Mouse (Mus musculus) megakaryocyte, embryonic 14.5 days (primary cell): ENCODE measurements around the gene Grik2.

Experiments used
- FLI1 ChIP-seq: IDR thresholded peaks from 2 replicates; pipeline ENCODE4 v1.6.1; 2012; ENCODE audit warnings: low read length, inconsistent platforms, mixed read lengths
- GATA1 ChIP-seq: IDR thresholded peaks from 3 replicates; pipeline ENCODE4 v1.6.1; 2012; ENCODE audit warnings: mixed read lengths, low read length, inconsistent platforms, borderline replicate concordance

GRCm38 (mm10) chr10:49219631-49220030 is 568.9 kb downstream of the Grik2 start:
- TF ChIP-seq GATA1 = no peak
- TF ChIP-seq FLI1 = no peak
